Mouse (Mus musculus): ENCODE results near the gene Btla.

Gene Btla

DNA sequence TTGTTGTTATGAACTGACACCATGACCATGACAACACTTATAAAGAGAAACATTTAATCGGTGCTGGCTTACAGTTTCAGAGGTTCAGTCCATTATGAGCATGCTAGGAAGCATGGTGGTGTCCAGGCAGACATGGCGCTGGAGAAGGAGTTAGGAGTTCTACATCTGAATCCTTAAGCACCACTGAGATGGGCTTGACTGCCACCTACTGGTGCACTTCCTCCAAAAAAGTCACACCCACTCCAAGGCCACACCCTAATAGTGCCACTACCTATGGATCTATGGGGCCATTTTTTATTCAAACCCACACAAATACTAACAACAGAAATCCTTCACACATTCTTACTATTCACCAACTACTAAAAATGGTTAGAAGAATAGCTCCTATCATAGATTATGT lies 35.5 kb downstream of the Btla start:
- DNase-seq (ENCODE audit: low read depth), result no peak

DNA sequence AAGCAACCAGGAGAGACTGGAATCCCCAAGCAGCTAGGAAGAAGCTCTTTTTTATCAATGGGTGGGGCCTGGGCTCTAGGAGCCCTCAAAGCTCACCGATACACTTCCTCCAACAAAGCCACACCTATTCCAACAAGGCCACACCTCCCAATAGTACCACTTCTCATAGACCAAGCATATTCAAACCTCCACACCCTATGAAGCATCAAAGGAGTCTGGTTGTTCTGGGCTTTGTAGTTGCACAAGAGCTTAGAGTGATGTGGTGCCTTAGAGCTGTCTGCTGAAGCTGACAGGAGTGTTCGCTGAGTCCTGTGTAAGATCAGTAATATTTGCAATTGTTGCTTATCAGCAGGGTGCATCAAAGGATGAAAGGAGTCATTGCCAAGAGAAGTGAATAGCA lies 37.2 kb downstream of the Btla start:
- DNase-seq (ENCODE audit: low read depth), result no peak

DNA sequence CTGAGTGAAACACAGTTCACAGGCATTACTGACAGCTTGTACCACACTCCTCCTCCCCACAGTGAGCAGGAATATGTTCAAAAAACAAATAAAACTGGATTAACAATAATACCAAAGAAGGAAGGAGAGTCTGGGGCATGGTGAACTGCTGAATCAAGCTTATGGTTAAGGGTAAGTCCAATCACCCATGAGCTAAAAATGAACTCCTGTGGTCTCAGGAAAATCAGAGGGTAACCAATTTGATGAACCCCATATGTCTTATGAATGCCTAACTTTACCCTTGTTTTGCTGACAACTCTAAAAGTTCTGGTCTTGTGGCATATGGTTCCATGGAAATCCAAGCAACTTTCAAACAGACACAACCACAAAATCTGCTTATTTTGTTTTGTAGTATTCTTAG lies 37.9 kb downstream of the Btla start:
- DNase-seq (ENCODE audit: low read depth), result no peak

GRCm38 (mm10) chr16:45269886-45270285 lies 45.8 kb downstream of the Btla start:
- DNase-seq (ENCODE audit: low read depth), result no peak

- peak; percentile 12 for DNase-seq (ENCODE audit: low read depth)
Measured at GRCm38 (mm10) chr16:45283093-45283492, 59.0 kb downstream of the Btla start.

GRCm38 (mm10) chr16:45297806-45298205 lies 73.7 kb downstream of the Btla start:
- DNase-seq (ENCODE audit: low read depth), result no peak
